Mouse (Mus musculus) spleen, postnatal 36 days (tissue): ENCODE data around the gene H2-M10.6.

ENCODE experiments used
- DNase-seq, 2 experiments: peaks; one replicate each; pipeline ENCODE4 v3.0.0; 2022; ENCODE audit warnings: low spot score in 2 of 2, mixed read lengths in 1 of 2

H2-M10.6 gene

DNA sequence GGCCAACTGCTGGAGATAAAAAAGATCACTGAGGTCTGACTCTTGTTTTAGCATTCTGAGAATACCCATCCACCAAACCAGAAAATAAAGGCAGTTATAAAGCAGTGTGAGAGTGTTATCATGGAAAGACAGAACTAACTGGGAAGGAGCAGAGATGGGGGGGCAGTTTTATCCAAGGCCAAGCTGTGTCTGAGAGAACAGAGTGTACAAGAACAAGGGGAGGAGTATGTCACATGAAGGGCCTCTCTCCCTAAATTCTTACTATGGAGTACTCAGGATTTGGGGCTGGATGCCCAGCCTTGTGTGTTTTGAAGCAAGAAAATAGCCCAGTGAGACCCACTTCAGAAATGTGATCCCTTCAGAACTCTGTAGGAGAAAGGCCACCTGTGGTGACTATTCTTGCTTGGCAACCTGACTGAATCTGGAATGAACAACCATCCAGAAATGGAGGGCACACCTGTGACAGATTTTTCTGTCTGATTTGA is 29.0 kb downstream of the H2-M10.6 start:
- DNase-seq, result no peak

DNA sequence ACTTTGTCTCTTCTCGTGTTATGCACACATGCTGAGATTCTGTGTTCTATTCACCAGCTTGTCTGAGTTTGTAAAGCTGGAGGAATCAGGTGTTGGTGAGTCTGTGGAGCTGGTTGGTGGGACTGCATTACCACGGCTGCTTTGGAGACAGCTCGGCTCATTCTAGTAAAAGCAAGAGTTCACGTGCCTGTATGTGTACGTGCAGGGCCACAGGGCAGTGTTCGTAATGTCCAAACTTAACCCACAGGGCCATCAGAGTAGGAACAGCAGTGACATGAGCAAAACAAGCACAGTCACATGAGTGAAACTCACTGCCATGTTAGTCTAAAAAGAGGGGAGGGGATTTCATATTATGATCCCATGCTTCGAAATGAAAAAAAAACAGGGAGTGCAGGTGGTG is 31.7 kb downstream of the H2-M10.6 start:
- DNase-seq, result no peak

DNA sequence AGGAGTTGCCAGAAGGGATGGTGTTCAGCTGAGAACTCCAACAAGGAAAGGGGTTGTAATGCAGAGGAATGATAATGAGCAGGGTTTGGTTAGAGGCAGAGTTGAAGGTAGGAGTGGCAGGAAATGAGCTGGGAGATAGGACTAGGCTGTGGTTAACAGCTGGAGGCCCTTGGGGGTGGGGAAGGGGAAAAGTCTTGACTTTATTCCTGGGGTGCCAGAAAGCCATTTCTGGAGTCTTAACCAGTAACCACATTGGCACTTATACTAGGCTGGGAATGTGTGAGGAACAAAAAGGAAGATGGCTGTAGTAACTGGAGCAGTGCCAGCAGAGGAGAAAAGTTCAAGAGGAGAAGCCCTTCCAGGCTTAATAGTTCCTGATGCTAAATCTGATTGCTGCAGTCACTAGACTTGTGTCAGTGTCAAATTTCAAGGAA is 32.3 kb downstream of the H2-M10.6 start:
- DNase-seq, result no peak

DNA sequence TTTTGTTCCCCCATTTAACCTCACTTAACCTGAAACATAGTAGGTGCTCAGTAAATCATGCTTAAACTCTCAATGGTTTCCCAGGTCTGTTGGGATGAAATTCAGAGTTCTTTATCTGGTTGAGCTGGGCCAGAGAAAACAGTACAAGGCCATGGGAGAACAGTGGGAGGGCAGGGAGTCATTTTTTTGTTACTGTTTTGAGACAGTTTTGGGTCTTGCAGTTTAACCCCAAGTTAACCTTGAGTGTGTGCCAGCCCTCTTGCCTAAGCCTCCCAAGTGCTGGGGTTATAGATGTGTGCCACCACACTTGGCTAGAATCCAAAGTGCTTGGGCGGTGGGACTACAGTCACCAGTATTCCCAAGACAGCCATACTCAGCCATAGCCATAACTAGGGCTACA is 32.8 kb downstream of the H2-M10.6 start:
- no peak for DNase-seq

- no peak for DNase-seq
Measured at GRCm38 (mm10) chr17:36848911-36849310, 36.9 kb downstream of the H2-M10.6 start.

DNA sequence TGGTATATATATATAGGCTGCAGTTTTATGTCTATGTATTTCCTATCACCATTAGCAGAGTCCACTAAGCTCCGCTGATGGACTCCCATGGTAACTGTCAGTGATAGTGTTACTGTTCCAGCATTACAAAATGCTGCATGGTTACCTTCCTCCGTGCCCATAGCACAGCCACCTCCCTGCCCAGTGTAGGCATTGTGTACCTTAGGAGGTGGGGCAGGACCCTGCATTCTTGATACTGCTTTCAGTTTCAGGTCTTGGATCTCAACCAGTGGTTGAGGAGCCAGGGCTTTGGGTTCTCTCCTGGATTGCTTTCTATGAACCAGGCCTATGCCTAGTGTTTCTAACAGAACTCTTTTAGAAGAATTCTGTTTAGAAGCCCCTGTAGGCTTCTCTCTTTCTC is 38.0 kb downstream of the H2-M10.6 start:
- DNase-seq, result no peak

DNA sequence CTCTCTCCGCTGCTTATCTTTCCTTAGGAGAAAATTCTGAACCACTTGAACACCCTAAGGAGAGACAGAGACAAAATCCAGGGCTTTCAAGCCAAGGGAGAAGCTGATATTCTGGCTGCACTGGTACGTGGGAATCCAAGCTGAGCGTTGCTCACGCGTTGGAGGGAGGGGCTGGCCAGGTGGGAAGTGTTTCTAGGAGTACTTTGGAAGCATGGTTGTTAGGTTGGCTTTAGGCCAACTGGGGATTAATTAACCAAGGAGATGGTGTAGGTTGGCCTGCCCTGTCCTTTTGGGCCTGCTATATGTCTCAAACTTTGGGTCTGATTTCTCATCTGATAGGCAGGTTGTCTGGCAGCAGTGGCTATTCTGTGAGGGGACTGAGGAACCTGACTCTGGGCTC is 39.2 kb downstream of the H2-M10.6 start:
- DNase-seq, result no peak

DNA sequence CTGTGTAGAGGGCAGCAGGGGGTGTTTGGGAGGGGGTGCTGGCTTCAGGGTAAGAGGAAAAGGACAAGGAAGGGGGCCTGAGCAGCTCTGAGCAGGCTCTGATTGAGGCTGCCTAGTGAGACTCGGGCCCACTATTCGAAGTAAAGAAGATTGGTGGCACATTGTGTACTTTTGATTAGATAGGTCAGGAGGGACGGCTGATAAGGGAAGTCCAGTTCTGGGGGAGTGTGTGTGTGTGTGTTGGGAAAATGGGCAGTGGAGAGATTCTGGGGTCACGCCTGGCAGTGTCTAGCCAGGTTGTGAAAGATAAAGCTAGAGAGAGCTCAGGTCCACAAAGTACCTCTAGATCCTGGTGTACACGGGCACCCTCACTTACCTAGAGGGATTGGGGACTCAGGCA is 39.7 kb downstream of the H2-M10.6 start:
- DNase-seq, result no peak

DNA sequence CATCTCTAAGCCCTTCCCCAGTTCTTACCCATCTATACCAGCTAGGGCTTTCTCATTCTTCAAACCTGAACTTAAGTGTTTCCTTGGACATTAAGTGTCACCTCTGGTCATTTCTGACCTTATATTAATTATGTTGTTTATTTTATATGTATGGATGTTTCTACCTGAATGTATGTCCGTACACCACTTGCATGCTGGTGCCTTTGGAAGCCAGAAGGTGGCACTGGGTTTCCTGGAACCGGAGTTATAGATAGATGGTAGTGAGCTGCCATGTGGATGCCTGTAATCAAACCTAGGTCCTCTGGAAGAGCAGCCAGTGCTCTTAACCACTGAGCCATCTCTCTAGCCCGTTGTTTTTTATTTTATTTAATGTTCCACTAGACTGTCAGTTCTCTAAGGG is 43.5 kb downstream of the H2-M10.6 start:
- no peak for DNase-seq

DNA sequence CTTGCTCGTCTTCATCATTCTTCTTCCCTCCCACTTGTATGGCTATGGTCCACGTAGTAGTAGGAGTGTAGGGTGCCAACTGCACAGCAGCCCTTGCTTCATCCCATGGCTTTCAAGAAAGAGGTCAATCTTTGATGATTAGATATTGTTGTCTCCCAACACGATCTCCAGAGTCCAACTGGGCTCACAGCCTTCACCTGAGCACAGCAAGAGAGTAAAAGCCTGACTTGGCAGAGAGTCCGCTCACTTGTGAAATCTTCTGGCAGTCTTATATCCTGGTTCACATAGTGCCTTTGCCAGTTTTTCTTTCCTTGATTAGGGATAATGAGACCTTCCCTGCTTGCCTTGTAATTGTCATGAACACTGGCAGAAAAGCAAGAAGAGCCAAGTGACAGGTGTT is 44.3 kb downstream of the H2-M10.6 start:
- no peak for DNase-seq

DNA sequence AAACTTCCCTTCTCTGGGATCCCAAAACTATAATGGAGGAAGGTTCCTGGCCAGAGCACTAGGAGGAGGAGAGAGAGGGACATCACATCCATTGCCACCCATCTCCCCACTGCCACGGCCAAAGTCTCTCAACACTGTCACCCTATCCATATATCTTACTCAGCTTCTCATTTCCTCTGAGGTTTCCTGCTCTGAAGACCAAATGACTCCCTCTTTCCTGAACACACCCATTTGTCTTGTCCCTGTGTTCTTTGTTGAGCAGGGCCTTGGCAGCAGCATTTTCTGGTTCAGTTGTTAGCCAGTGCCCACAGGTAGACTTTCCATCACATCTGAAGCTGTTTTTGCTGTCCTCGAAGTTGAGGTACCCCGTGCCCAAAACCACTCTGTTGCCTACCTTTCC is 46.2 kb downstream of the H2-M10.6 start:
- no peak for DNase-seq

DNA sequence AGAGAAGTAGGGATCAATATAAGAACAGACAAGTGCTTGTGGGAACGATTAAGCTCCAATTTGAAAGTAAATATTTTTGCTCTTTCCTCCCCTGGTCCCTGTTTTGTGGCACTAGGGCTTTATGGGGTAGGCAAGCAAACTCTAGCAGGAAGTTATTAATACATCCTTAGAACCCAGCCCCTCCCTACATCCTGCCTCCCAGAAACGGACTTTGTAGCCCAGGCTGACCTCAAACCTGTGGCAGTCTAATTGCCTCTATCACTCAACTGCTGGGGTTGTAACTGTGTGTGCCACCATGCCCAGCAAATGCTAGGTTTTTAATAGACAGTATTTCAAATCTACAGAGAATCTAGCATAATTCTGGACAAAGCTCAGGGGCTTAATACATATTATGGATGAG is 49.7 kb downstream of the H2-M10.6 start:
- DNase-seq, result no peak
